Mouse (Mus musculus): ENCODE measurements around the gene Gm10282. TPM values are rescaled to one million over a fixed set of nuclear protein-coding genes. Genes with fewer than 3 reads are reported as not detected.

Gm10282 gene
- polyA plus RNA-seq, 1 experiment from 2014 or later = 9.6 TPM

- H3K36me3 ChIP-seq (ENCODE audit: control insufficient read depth, insufficient read depth, low read length) = no peaks in the 10 kb centered on the region
- H3K4me2 ChIP-seq (replicated peaks; ENCODE audit: low read depth) = no peak overlapping the region
- H3K4me3 ChIP-seq (ENCODE audit: low read depth, low read length) = no peak overlapping the region
- 58% methylated on average over 4 of the region's 4 CpGs for WGBS
- H3K27me3 ChIP-seq (ENCODE audit: control insufficient read depth, insufficient read depth, low read length) = no peaks in the 10 kb centered on the region
- H3K9ac ChIP-seq (ENCODE audit: low read length) = no peak overlapping the region
- no peak overlapping the region for H3K27ac ChIP-seq (replicated peaks)
- no peaks in the 10 kb centered on the region for H3K4me1 ChIP-seq (replicated peaks; ENCODE audit: control insufficient read depth, insufficient read depth)
- DNase-seq (ENCODE audit: low spot score) = no peak
- no peaks in the 10 kb centered on the region for H3K9me3 ChIP-seq (ENCODE audit: control insufficient read depth, low read length)
- ATAC-seq (ENCODE audit: low FRiP score, low TSS enrichment) = no peak
- TF ChIP-seq CTCF (IDR thresholded peaks at IDR 0.05; ENCODE audit: low read depth) (no peak), EP300 (optimal IDR thresholded peaks at IDR 0.05) (no peak)
These were observed 19.8 kb downstream of the Gm10282 start for GRCm38 (mm10) chr8:72285285-72285684.

GRCm38 (mm10) chr8:72281634-72282033, 23.4 kb downstream of the Gm10282 start:
- Histone ChIP-seq H3K36me3 (ENCODE audit: control insufficient read depth, insufficient read depth, low read length) (no peaks in the 10 kb centered on the region), H3K4me3 (ENCODE audit: low read depth, low read length) (no peak overlapping the region), H3K27ac (replicated peaks) (no peak overlapping the region), H3K27me3 (ENCODE audit: control insufficient read depth, insufficient read depth, low read length) (no peaks in the 10 kb centered on the region), H3K9ac (ENCODE audit: low read length) (no peak overlapping the region), H3K4me2 (replicated peaks; ENCODE audit: low read depth) (no peak overlapping the region), H3K4me1 (replicated peaks; ENCODE audit: control insufficient read depth, insufficient read depth) (no peaks in the 10 kb centered on the region), H3K9me3 (ENCODE audit: control insufficient read depth, low read length) (no peaks in the 10 kb centered on the region)
- TF ChIP-seq EP300 (optimal IDR thresholded peaks at IDR 0.05) (no peak), CTCF (IDR thresholded peaks at IDR 0.05; ENCODE audit: low read depth) (no peak)
- WGBS = 32% methylated on average over 3 of the region's 3 CpGs
- DNase-seq (ENCODE audit: low spot score) (no peak), ATAC-seq (ENCODE audit: low FRiP score, low TSS enrichment) (peak; percentile 40; the same call in 1 of the 2 replicates)

- WGBS = 85% methylated on average over 7 of the region's 7 CpGs
- H3K4me1 ChIP-seq (replicated peaks; ENCODE audit: control insufficient read depth, insufficient read depth) = no peaks in the 10 kb centered on the region
- no peak overlapping the region for H3K27ac ChIP-seq (replicated peaks)
- no peak overlapping the region for H3K4me2 ChIP-seq (replicated peaks; ENCODE audit: low read depth)
- H3K36me3 ChIP-seq (ENCODE audit: control insufficient read depth, insufficient read depth, low read length) = no peaks in the 10 kb centered on the region
- no peaks in the 10 kb centered on the region for H3K9me3 ChIP-seq (ENCODE audit: control insufficient read depth, low read length)
- no peak for DNase-seq (ENCODE audit: low spot score)
- no peak for ATAC-seq (ENCODE audit: low FRiP score, low TSS enrichment)
- H3K9ac ChIP-seq (ENCODE audit: low read length) = no peak overlapping the region
- H3K4me3 ChIP-seq (ENCODE audit: low read depth, low read length) = no peak overlapping the region
- no peaks in the 10 kb centered on the region for H3K27me3 ChIP-seq (ENCODE audit: control insufficient read depth, insufficient read depth, low read length)
- TF ChIP-seq EP300 (optimal IDR thresholded peaks at IDR 0.05) (no peak), CTCF (IDR thresholded peaks at IDR 0.05; ENCODE audit: low read depth) (no peak)
These were observed 25.9 kb downstream of the Gm10282 start for GRCm38 (mm10) chr8:72279151-72279550.

GRCm38 (mm10) chr8:72277244-72277643, 27.8 kb downstream of the Gm10282 start:
- H3K4me3 ChIP-seq (ENCODE audit: low read depth, low read length) = no peak overlapping the region
- no peaks in the 10 kb centered on the region for H3K4me1 ChIP-seq (replicated peaks; ENCODE audit: control insufficient read depth, insufficient read depth)
- no peaks in the 10 kb centered on the region for H3K36me3 ChIP-seq (ENCODE audit: control insufficient read depth, insufficient read depth, low read length)
- no peak overlapping the region for H3K9ac ChIP-seq (ENCODE audit: low read length)
- WGBS = 42% methylated on average over 3 of the region's 3 CpGs
- no peak for DNase-seq (ENCODE audit: low spot score)
- TF ChIP-seq EP300 (optimal IDR thresholded peaks at IDR 0.05) (no peak), CTCF (IDR thresholded peaks at IDR 0.05; ENCODE audit: low read depth) (no peak)
- H3K27ac ChIP-seq (replicated peaks) = no peak overlapping the region
- H3K4me2 ChIP-seq (replicated peaks; ENCODE audit: low read depth) = no peak overlapping the region
- H3K9me3 ChIP-seq (ENCODE audit: control insufficient read depth, low read length) = no peaks in the 10 kb centered on the region
- ATAC-seq (ENCODE audit: low FRiP score, low TSS enrichment) = no peak
- H3K27me3 ChIP-seq (ENCODE audit: control insufficient read depth, insufficient read depth, low read length) = no peaks in the 10 kb centered on the region

GRCm38 (mm10) chr8:72273807-72274206, 31.3 kb downstream of the Gm10282 start:
- Histone ChIP-seq H3K9me3 (ENCODE audit: control insufficient read depth, low read length) (no peaks in the 10 kb centered on the region), H3K9ac (ENCODE audit: low read length) (no peak overlapping the region), H3K36me3 (ENCODE audit: control insufficient read depth, insufficient read depth, low read length) (no peaks in the 10 kb centered on the region), H3K4me3 (ENCODE audit: low read depth, low read length) (no peak overlapping the region), H3K27ac (replicated peaks) (no peak overlapping the region), H3K4me1 (replicated peaks; ENCODE audit: control insufficient read depth, insufficient read depth) (no peaks in the 10 kb centered on the region), H3K4me2 (replicated peaks; ENCODE audit: low read depth) (no peak overlapping the region), H3K27me3 (ENCODE audit: control insufficient read depth, insufficient read depth, low read length) (no peaks in the 10 kb centered on the region)
- ATAC-seq (ENCODE audit: low FRiP score, low TSS enrichment) (no peak), DNase-seq (ENCODE audit: low spot score) (no peak)
- no peak for TF ChIP-seq EP300 (optimal IDR thresholded peaks at IDR 0.05)
- TF ChIP-seq CTCF (IDR thresholded peaks at IDR 0.05; ENCODE audit: low read depth) = no peak
- WGBS = 68% methylated on average over 5 of the region's 5 CpGs

GRCm38 (mm10) chr8:72273111-72273770, 31.8 kb downstream of the Gm10282 start:
- no peaks in the 10 kb centered on the region for H3K9me3 ChIP-seq (ENCODE audit: control insufficient read depth, low read length)
- no peak for ATAC-seq (ENCODE audit: low FRiP score, low TSS enrichment)
- H3K4me2 ChIP-seq (replicated peaks; ENCODE audit: low read depth) = no peak overlapping the region
- H3K9ac ChIP-seq (ENCODE audit: low read length) = no peak overlapping the region
- no peaks in the 10 kb centered on the region for H3K4me1 ChIP-seq (replicated peaks; ENCODE audit: control insufficient read depth, insufficient read depth)
- H3K36me3 ChIP-seq (ENCODE audit: control insufficient read depth, insufficient read depth, low read length) = no peaks in the 10 kb centered on the region
- H3K4me3 ChIP-seq (ENCODE audit: low read depth, low read length) = no peak overlapping the region
- no peak for TF ChIP-seq EP300 (optimal IDR thresholded peaks at IDR 0.05)
- TF ChIP-seq CTCF (IDR thresholded peaks at IDR 0.05; ENCODE audit: low read depth) = no peak
- 55% methylated on average over 1 of the region's 1 CpGs for WGBS
- H3K27ac ChIP-seq (replicated peaks) = no peak overlapping the region
- H3K27me3 ChIP-seq (ENCODE audit: control insufficient read depth, insufficient read depth, low read length) = no peaks in the 10 kb centered on the region
- no peak for DNase-seq (ENCODE audit: low spot score)

All from stomach, postnatal 0 days (tissue).